Mouse (Mus musculus) neural tube, embryonic 15.5 days (tissue): Measurements from ENCODE around the gene Egf. TPM values are rescaled to one million over a fixed set of nuclear protein-coding genes. Genes with fewer than 3 reads are reported as not detected.

Experiments
- ATAC-seq: fragments of 200-750 bp; cut with Nextera tagmentation; 2 replicates; pipeline ENCODE4 v1.8.0; 2017; ENCODE audit warnings: mild to moderate bottlenecking, moderate TSS enrichment, moderate library complexity; ENCODE audit not compliant: low FRiP score
- H3K27ac ChIP-seq: fragments of 300-500 bp; sonication (generic); replicated peaks from 2 replicates; pipeline ENCODE4 v1.5.1; 2015; ENCODE audit warnings: mild to moderate bottlenecking, inconsistent platforms
- H3K27me3 ChIP-seq: fragments of 300-500 bp; sonication (generic); replicated peaks from 2 replicates; pipeline ENCODE4 v1.6.1; 2015; ENCODE audit warnings: inconsistent platforms
- H3K36me3 ChIP-seq: fragments of 300-500 bp; sonication (generic); 2 replicates; pipeline ENCODE4 v1.6.1; 2015; ENCODE audit warnings: inconsistent platforms
- H3K4me1 ChIP-seq: fragments of 300-500 bp; sonication (generic); 2 replicates; pipeline ENCODE4 v1.6.1; 2015; ENCODE audit warnings: inconsistent platforms
- H3K4me2 ChIP-seq: fragments of 300-500 bp; sonication (generic); 2 replicates; pipeline ENCODE4 v1.6.1; 2015; ENCODE audit warnings: inconsistent platforms, mild to moderate bottlenecking, moderate library complexity
- H3K4me3 ChIP-seq: fragments of 300-500 bp; sonication (generic); replicated peaks from 2 replicates; pipeline ENCODE4 v1.5.1; 2015; ENCODE audit warnings: mild to moderate bottlenecking, inconsistent platforms
- H3K9ac ChIP-seq: fragments of 300-500 bp; sonication (generic); replicated peaks from 2 replicates; pipeline ENCODE4 v1.6.1; 2015; ENCODE audit warnings: mild to moderate bottlenecking, inconsistent platforms
- H3K9me3 ChIP-seq: fragments of 300-500 bp; sonication (generic); replicated peaks from 2 replicates; pipeline ENCODE4 v1.6.1; 2016; ENCODE audit warnings: inconsistent platforms
- WGBS: fragments of 180-500 bp; shearing (Covaris S2); methylation state at CpG from one replicate; pipeline ENCODE4 v1.1.7; 2015; ENCODE audit warnings: mixed read lengths; 5-methylcytosine and 5-hydroxymethylcytosine counted together
- polyA plus RNA-seq: library from polyadenylated mRNA; unstranded; fragments of >200 nt; fragmentation: Nextera tagmentation; extraction: Ambion mirVana; gene quantifications from 2 replicates; pipeline ENCODE4 v1.2.1, GENCODE M21; 2015

Gene Egf
- polyA plus RNA-seq, 1 experiment from 2014 or later, result 1.6 TPM

DNA sequence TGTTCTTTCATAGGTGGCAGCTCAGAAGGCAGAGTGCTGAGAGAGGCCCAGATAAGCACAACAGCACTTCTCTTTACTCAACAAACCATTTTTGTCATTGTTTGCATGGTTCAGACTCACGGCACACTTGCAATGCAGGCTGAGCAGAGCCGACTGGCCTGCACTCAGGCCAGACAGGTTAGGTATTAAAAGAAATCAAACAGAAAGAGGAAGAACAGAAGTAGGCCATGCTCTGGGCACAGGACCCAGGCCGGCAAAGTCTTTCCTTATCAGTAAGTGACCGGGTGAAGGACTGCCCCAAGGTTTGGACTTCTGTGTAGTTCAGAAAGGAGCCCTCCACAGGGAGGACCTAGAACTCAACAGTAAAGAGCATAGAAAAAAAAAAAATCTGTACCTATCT lies 73.3 kb downstream of the Egf start:
- 95% methylated on average over 4 of the region's 4 CpGs for WGBS

DNA sequence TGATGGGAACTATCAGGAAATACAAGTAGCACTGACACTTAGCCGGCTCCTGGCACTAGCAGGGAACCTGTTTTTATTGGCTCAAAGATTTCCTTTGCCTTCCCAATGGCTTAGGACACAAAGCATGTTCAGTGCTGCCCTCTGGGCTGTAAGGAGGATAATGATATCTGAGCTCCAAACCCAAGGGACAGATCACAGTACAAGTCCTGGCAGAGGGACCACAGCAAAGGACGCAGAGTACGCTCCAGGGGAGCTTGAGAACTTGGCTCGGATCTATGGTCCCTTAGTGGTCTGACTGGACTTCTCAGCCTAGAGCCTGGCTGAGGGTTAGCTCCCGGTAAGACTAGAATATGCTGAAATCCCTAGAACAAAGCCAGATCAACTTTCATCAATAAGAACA lies 74.9 kb downstream of the Egf start:
- H3K27ac ChIP-seq, result no peak overlapping the region
- WGBS, result 66% methylated on average over 5 of the region's 5 CpGs
- H3K4me2 ChIP-seq, result no peak overlapping the region
- no peak for ATAC-seq
- no peaks in the 10 kb centered on the region for H3K36me3 ChIP-seq
- no peaks in the 10 kb centered on the region for H3K9me3 ChIP-seq
- no peaks in the 10 kb centered on the region for H3K27me3 ChIP-seq
- no peaks in the 10 kb centered on the region for H3K4me1 ChIP-seq
- H3K4me3 ChIP-seq, result no peak overlapping the region
- H3K9ac ChIP-seq, result no peak overlapping the region

More for the DNA sequence above, 73.3 kb downstream of the Egf start:
- H3K27ac ChIP-seq, result no peak overlapping the region
- no peak overlapping the region for H3K9ac ChIP-seq
- ATAC-seq, result no peak
- H3K36me3 ChIP-seq, result no peaks in the 10 kb centered on the region
- H3K4me3 ChIP-seq, result no peak overlapping the region
- no peak overlapping the region for H3K4me2 ChIP-seq
- no peaks in the 10 kb centered on the region for H3K9me3 ChIP-seq
- H3K4me1 ChIP-seq, result 0 out of 2 replicates have a peak, but pooled peaks cover 2% of the 10 kb centered on the region
- no peaks in the 10 kb centered on the region for H3K27me3 ChIP-seq

DNA sequence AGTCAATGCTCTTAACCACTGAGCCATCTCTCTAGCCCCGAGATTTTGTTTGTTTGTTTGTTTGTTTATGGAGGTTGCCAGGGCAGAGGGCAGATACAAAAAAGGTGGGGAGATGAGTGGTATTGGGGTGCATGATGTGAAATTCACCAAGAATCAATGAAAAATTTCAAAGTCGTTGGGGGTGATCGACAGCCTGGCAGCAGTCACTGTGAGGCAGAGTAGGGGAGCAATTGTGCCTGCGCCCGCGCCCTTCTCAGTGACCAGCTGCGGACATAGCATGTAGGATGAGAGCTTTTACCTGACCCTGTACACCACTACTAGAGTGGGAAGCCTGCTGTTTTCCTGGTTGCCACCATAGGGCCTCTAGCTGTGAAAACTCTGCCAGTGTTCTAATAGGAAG lies 79.2 kb downstream of the Egf start:
- no peak overlapping the region for H3K27ac ChIP-seq
- ATAC-seq, result no peak
- H3K9me3 ChIP-seq, result no peaks in the 10 kb centered on the region
- H3K9ac ChIP-seq, result no peak overlapping the region
- no peak overlapping the region for H3K4me3 ChIP-seq
- no peaks in the 10 kb centered on the region for H3K4me1 ChIP-seq
- H3K4me2 ChIP-seq, result no peak overlapping the region
- no peaks in the 10 kb centered on the region for H3K27me3 ChIP-seq
- H3K36me3 ChIP-seq, result no peaks in the 10 kb centered on the region
- WGBS, result 97% methylated on average over 7 of the region's 7 CpGs

DNA sequence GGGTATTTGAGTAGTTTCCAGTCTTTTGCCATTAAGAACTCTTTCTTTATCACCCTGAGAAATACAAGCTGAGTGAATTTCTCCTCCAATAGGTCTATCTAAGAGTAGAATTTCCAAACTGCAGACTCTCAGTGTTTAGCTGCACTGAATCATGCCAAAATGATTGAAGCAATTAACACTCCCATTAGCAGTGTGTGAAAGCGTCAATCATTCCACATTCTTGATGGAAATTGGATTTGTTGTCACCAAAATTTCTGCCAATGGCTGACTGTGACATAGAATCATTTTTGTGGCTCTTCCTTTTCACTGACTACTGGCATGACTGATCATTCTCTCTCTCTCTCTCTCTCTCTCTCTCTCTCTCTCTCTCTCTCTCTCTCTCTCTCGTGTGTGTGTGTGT lies 91.2 kb downstream of the Egf start:
- Histone ChIP-seq H3K27ac (no peak overlapping the region), H3K4me3 (no peak overlapping the region), H3K27me3 (no peaks in the 10 kb centered on the region), H3K4me1 (no peaks in the 10 kb centered on the region), H3K9me3 (0 out of 2 replicates have a peak, but pooled peaks cover 4% of the 10 kb centered on the region), H3K36me3 (no peaks in the 10 kb centered on the region), H3K9ac (no peak overlapping the region), H3K4me2 (no peak overlapping the region)
- WGBS, result 83% methylated on average over 2 of the region's 2 CpGs
- no peak for ATAC-seq

DNA sequence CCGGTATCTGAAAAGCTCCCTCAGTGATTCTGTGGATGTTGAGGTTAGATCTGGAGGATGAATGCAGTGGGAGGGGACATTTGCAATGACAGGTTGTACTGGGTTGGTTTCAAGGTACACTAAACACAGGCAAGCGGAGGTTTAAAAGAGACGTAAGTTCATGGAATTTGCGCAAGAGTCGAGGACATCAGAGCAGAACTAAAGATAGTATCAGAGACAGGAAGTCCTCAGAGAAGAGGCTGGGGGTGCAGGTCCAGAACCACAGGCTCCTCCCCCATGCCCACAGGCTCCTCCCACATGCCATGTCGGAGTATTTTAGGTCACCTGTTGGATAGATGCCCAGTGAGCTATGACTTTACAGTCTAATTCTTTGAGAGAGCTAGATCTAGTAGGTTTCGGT lies 96.3 kb downstream of the Egf start:
- Histone ChIP-seq H3K36me3 (no peaks in the 10 kb centered on the region), H3K4me3 (no peak overlapping the region), H3K4me1 (no peaks in the 10 kb centered on the region), H3K27ac (no peak overlapping the region), H3K4me2 (no peak overlapping the region), H3K9me3 (no peaks in the 10 kb centered on the region), H3K27me3 (no peaks in the 10 kb centered on the region), H3K9ac (no peak overlapping the region)
- 91% methylated on average over 7 of the region's 7 CpGs for WGBS
- ATAC-seq, result no peak

DNA sequence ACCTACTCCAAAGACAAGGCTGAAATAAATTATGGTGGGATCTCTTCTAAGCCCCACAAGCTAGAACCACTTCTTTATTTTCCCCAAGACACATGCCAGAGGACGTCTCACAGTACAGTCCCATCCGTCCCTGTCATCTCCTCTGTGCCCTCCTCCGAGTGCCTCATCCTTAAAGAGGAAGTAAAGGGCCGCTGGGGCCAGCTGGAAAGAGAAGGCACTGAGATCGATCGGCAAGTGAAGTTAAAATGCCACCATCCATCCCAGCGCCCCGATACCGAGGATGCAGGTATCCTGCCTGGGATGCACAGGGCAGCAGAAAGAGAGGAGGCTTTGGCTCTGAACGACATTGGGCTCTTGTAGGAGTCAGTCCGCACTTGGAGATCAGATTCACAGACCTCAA lies 97.3 kb downstream of the Egf start:
- no peaks in the 10 kb centered on the region for H3K36me3 ChIP-seq
- no peaks in the 10 kb centered on the region for H3K27me3 ChIP-seq
- no peaks in the 10 kb centered on the region for H3K9me3 ChIP-seq
- WGBS, result 89% methylated on average over 11 of the region's 11 CpGs
- H3K4me3 ChIP-seq, result no peak overlapping the region
- H3K27ac ChIP-seq, result no peak overlapping the region
- no peaks in the 10 kb centered on the region for H3K4me1 ChIP-seq
- H3K4me2 ChIP-seq, result no peak overlapping the region
- H3K9ac ChIP-seq, result no peak overlapping the region
- no peak for ATAC-seq

DNA sequence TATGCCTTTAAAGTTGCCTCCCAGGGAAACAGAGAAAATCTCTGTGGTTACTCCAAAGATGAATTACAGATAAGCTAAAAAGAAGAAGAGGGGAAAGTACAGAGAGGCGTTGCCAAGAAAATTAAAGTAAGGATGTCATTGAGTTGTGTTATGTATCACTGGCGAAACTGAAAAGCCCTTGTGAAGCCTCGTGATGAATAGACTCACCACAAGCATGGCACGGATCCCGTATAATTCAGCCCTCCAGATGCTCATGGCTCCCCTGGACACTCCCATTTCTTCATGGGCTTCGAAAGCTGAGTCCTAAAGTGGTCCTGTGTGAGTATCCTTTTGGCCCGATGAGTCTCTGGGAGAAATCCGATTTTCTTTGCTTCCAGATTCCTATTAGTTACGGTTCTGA lies 97.9 kb downstream of the Egf start:
- 84% methylated on average over 9 of the region's 9 CpGs for WGBS
- no peaks in the 10 kb centered on the region for H3K27me3 ChIP-seq
- H3K4me2 ChIP-seq, result no peak overlapping the region
- H3K9me3 ChIP-seq, result no peaks in the 10 kb centered on the region
- no peak overlapping the region for H3K4me3 ChIP-seq
- ATAC-seq, result no peak
- no peaks in the 10 kb centered on the region for H3K36me3 ChIP-seq
- H3K9ac ChIP-seq, result no peak overlapping the region
- H3K27ac ChIP-seq, result no peak overlapping the region
- no peaks in the 10 kb centered on the region for H3K4me1 ChIP-seq

DNA sequence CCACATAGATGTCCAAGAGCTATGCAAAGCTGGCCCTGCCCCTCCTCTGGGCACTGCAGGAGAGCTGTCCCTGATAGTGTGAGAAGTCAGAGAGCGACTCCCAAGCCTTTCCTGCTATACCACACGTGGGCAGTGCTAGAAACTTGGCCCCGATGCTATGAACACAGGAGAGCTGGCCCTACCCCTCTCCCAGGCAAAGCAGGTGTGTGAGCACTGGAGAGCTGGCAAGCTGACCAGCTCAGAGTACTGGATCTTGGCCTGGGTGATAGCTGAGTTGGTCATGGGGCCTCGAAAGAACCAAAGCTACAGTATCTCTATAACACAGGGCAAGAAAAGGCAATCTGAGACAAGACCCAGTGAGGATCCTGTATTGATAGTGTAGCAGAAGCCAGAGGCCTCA lies 98.6 kb downstream of the Egf start:
- ATAC-seq, result no peak
- Histone ChIP-seq H3K4me1 (no peaks in the 10 kb centered on the region), H3K27ac (no peak overlapping the region), H3K4me2 (no peak overlapping the region), H3K27me3 (no peaks in the 10 kb centered on the region), H3K9ac (no peak overlapping the region), H3K9me3 (no peaks in the 10 kb centered on the region), H3K4me3 (no peak overlapping the region), H3K36me3 (no peaks in the 10 kb centered on the region)
- 83% methylated on average over 4 of the region's 4 CpGs for WGBS

DNA sequence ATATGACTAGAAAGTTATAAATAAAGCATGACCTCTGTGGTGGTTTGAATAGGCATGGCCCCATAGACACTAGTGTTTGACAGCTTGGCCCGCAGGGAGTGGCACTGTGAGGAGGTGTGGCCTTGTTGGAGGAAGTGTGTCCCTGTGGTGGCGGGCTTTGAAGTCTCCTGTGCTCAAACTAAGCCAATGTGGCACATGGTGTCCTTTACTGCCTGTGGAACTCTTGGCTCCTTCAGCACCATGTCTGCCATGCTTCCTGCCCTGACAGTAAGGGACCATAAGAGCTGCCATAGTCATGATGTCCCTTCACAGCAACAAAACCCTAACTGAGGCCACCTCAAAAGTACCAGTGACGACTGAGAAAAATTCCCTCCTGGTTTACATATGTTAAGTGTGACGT lies 102.6 kb downstream of the Egf start:
- Histone ChIP-seq H3K4me1 (peaks cover 5% of the 10 kb centered on the region; the same call in 1 of the 2 replicates), H3K9me3 (no peaks in the 10 kb centered on the region), H3K27me3 (no peaks in the 10 kb centered on the region), H3K27ac (no peak overlapping the region), H3K9ac (no peak overlapping the region), H3K36me3 (no peaks in the 10 kb centered on the region), H3K4me3 (no peak overlapping the region), H3K4me2 (no peak overlapping the region)
- no peak for ATAC-seq
- WGBS, result 93% methylated on average over 4 of the region's 4 CpGs

DNA sequence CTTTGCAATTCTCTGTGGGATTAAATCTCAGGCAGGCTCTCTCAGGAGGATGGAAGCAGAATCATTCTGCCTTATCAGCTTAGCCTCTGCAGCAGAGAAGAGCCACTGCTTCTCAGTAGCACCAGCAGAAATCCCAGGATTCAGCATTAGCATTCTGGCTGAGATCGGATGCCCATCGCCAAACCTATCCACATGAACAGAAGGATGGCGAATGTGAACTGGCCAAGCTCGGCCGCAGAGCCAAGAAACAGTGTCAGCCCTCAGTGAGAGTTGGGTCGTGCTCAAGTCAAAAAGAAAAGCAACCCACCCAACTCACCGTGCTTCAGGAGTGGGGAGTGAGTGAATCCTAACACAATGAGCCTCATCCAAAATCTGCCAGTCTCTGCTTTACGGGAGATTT lies 103.4 kb downstream of the Egf start:
- Histone ChIP-seq H3K4me3 (no peak overlapping the region), H3K9me3 (no peaks in the 10 kb centered on the region), H3K4me2 (no peak overlapping the region), H3K36me3 (no peaks in the 10 kb centered on the region), H3K9ac (no peak overlapping the region), H3K4me1 (peaks cover 9% of the 10 kb centered on the region; the same call in 1 of the 2 replicates), H3K27me3 (no peaks in the 10 kb centered on the region), H3K27ac (no peak overlapping the region)
- WGBS, result 89% methylated on average over 8 of the region's 8 CpGs
- ATAC-seq, result no peak

DNA sequence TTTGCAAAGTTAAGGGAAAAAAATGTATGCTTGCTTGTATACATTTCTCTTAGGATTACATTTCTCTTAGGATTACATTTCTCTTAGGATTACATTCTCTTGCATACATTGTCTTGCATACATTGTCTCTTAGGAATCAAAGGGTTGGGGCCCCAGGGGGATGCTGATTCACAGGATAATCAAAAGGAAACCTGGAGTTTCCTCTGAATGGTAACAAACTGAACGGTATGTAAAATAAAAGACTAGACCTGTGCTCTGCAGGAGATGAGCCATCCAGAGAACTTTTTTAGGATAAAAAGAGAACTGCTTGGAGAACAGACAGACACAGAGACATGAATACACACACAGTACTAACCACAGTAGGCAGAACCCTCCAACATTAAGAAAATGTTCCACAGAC lies 104.2 kb downstream of the Egf start:
- H3K4me2 ChIP-seq, result no peak overlapping the region
- no peaks in the 10 kb centered on the region for H3K36me3 ChIP-seq
- no peaks in the 10 kb centered on the region for H3K27me3 ChIP-seq
- WGBS, result 21% methylated on average over 1 of the region's 1 CpGs
- no peak overlapping the region for H3K27ac ChIP-seq
- no peaks in the 10 kb centered on the region for H3K9me3 ChIP-seq
- peaks cover 9% of the 10 kb centered on the region; the same call in 1 of the 2 replicates for H3K4me1 ChIP-seq
- ATAC-seq, result no peak
- H3K9ac ChIP-seq, result no peak overlapping the region
- H3K4me3 ChIP-seq, result no peak overlapping the region

DNA sequence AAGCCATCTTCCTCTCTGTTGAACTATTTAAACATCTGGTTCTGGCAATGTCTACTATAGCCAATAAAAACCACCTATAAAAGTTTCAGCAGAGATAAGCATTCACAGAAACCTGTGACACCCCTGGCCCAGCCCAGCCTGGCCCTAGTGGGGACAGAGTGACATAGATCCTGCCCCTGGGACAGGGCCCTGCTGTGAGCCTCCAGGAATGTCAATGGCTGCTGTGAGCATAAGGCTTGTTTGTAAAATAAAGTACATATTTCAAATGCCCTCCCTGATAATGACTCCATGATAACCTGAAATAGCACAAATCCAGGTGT lies 104.9 kb downstream of the Egf start:
- Histone ChIP-seq H3K27ac (no peak overlapping the region), H3K9me3 (no peaks in the 10 kb centered on the region), H3K4me2 (no peak overlapping the region), H3K4me1 (peaks cover 12% of the 10 kb centered on the region; the same call in 1 of the 2 replicates), H3K9ac (no peak overlapping the region), H3K27me3 (no peaks in the 10 kb centered on the region), H3K36me3 (no peaks in the 10 kb centered on the region), H3K4me3 (no peak overlapping the region)
- ATAC-seq, result no peak

DNA sequence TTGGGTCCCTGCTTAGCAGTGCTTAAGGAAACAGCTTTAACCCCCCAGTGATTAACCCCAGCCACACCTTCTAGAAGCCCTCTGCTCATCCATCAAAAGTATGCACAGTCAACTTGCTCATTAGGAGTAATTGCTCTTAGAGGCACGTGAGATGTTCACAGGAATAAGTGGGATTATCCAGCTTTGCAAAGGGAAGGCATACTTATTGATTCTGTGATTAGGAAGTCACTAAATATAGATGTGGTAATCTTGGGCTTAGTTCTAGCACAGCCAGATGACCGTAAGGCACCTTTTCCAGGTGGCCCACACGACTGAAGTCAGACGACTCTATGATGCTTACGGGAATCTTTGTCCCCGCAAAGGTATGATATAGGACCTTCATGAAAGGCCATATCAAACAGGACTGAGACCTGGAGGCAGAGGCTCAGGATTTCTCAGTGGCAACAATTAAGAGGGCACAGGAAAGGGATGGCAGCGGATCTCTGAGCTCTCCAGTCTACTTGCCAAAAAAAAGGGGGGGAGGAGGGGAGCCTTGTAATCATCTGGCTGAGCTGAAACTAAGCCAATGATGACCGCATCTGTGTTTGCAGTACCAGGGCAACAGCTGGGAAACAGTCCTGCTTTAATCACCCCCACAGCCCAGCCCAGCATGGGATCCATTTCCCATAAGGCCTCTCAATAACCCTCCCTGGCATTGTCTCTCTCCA lies 105.4 kb downstream of the Egf start:
- no peaks in the 10 kb centered on the region for H3K27me3 ChIP-seq
- H3K36me3 ChIP-seq, result no peaks in the 10 kb centered on the region
- ATAC-seq, result no peak
- peaks cover 12% of the 10 kb centered on the region; the same call in 1 of the 2 replicates for H3K4me1 ChIP-seq
- H3K9ac ChIP-seq, result no peak overlapping the region
- H3K4me3 ChIP-seq, result no peak overlapping the region
- H3K9me3 ChIP-seq, result no peaks in the 10 kb centered on the region
- WGBS, result 67% methylated on average over 8 of the region's 8 CpGs
- H3K4me2 ChIP-seq, result no peak overlapping the region
- H3K27ac ChIP-seq, result no peak overlapping the region
